Mouse (Mus musculus) midbrain, embryonic 14.5 days (tissue): ENCODE data around the gene Shc1. TPM values are rescaled to one million over a fixed set of nuclear protein-coding genes. Genes with fewer than 3 reads are reported as not detected.
A peak's percentile ranks its signal among the peaks of the same experiment; 100 is the strongest.

Source experiments
- ATAC-seq: fragments of 200-750 bp; cut with Nextera tagmentation; 2 replicates; pipeline ENCODE4 v1.8.0; 2017; ENCODE audit warnings: moderate number of reproducible peaks, moderate library complexity; ENCODE audit not compliant: low FRiP score, low TSS enrichment
- DNase-seq: peaks from one replicate; pipeline ENCODE4 v3.0.0-alpha.2; 2015
- H3K27ac ChIP-seq: fragments of 300-500 bp; sonication (generic); replicated peaks from 2 replicates; pipeline ENCODE4 v1.5.1; 2014; ENCODE audit warnings: mild to moderate bottlenecking, low read depth, low read length, moderate library complexity
- H3K27me3 ChIP-seq: fragments of 300-500 bp; sonication (generic); 2 replicates; pipeline ENCODE4 v1.6.1; 2014; ENCODE audit warnings: low read length, control low read depth, mixed read lengths; ENCODE audit not compliant: control insufficient read depth, insufficient read depth
- H3K36me3 ChIP-seq: fragments of 300-500 bp; sonication (generic); 2 replicates; pipeline ENCODE4 v1.6.1; 2014; ENCODE audit warnings: low read length, control low read depth; ENCODE audit not compliant: control insufficient read depth, insufficient read depth
- H3K4me1 ChIP-seq: fragments of 300-500 bp; sonication (generic); 2 replicates; pipeline ENCODE4 v1.6.1; 2014; ENCODE audit warnings: mild to moderate bottlenecking, antibody characterized with exemption, low read length, control low read depth; ENCODE audit not compliant: control insufficient read depth, insufficient read depth
- H3K4me2 ChIP-seq: fragments of 300-500 bp; sonication (generic); 2 replicates; pipeline ENCODE4 v1.6.1; 2014; ENCODE audit warnings: mild to moderate bottlenecking, low read length, moderate library complexity
- H3K4me3 ChIP-seq: fragments of 300-500 bp; sonication (generic); replicated peaks from 2 replicates; pipeline ENCODE4 v1.5.1; 2014; ENCODE audit warnings: low read depth, low read length
- H3K9ac ChIP-seq: fragments of 300-500 bp; sonication (generic); replicated peaks from 2 replicates; pipeline ENCODE4 v1.6.1; 2014; ENCODE audit warnings: mild to moderate bottlenecking, low read length, moderate library complexity
- H3K9me3 ChIP-seq: fragments of 300-500 bp; sonication (generic); 2 replicates; pipeline ENCODE4 v1.6.1; 2016; ENCODE audit warnings: low read length, control low read depth, mixed read lengths; ENCODE audit not compliant: control insufficient read depth
- WGBS: fragments of 180-500 bp; shearing (Covaris S2); extraction: QIAGEN DNeasy Blood & Tissue Kit; methylation state at CpG from one replicate; pipeline ENCODE4 v1.1.7; 2014; 5-methylcytosine and 5-hydroxymethylcytosine counted together
- polyA plus RNA-seq: library from polyadenylated mRNA; unstranded; fragments of >200 nt; fragmentation: Nextera tagmentation; extraction: Ambion mirVana; gene quantifications from 2 replicates; pipeline ENCODE4 v1.2.1, GENCODE M21; 2014

Gene Shc1
- polyA plus RNA-seq, 1 experiment from 2014 or later: 10.2 TPM

DNA sequence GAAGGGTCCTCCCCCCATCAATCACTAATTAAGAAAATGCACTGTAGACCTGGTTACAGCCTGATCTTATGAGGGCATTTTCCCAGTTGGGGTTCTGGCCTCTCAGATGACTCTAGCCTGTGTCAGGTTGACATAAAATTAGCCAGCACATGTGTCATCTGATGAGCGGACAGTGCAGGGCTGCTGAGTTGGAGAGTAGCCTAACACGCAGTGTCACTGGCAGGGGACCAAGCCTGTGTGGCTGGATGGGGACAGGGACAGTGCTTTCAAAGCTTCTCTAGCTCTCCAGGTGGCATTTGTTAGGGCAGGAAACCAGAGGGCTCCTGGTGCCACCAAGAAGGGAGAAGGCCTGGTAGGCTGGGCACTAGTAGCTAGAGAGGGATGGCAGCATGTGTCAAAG, 22.4 kb downstream of the Shc1 start:
- Histone ChIP-seq H3K9ac (no peak overlapping the region), H3K27ac (no peak overlapping the region), H3K4me2 (no peak overlapping the region), H3K4me1 (peaks cover 5% of the 10 kb centered on the region; the same call in 1 of the 2 replicates), H3K4me3 (no peak overlapping the region), H3K9me3 (no peaks in the 10 kb centered on the region), H3K36me3 (no peaks in the 10 kb centered on the region), H3K27me3 (no peaks in the 10 kb centered on the region)
- DNase-seq (no peak), ATAC-seq (no peak)
- WGBS: 93% methylated on average over 2 of the region's 2 CpGs

DNA sequence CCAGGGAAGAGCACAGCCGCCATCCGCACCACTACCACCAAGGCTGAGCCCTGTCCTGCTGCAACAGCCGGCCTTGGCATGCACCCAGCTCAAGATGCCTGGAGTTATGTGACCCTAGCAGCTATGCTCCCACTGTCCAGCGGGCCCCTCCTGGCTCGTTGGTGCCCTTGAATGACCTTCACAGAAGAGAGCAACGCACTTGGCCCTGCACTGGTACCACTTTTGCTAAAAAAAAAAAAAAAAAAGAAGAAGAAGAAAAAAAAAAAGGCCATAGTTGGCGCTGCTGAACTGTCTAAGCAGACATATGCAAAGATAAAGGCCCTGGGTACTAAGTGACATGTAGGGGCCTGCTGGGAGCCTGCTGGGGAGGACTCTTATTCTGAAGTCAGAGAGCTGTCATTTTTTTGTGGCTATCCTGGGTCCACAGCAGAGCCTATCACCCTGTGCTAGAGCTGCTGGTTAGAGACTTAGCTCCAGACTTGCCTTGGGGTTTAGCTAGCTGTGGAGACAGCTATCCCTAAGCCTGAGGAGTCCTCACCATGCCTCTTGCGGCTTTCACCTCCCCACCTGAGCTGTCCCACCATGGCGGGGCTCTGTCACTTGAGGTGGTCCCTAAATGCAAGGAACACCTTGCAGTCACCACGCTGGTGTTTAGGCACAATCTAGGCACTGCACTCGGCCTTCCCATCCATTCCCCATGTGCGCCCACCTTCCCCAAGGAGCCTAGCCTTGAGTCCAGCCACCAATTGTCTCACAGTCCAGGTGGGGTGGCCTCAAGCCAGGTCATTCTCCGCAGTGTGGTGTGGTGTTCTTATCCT, 30.7 kb downstream of the Shc1 start:
- Histone ChIP-seq H3K4me1 (no peaks in the 10 kb centered on the region), H3K27ac (no peak overlapping the region), H3K4me3 (no peak overlapping the region), H3K4me2 (no peak overlapping the region), H3K36me3 (no peaks in the 10 kb centered on the region), H3K9ac (no peak overlapping the region), H3K9me3 (no peaks in the 10 kb centered on the region), H3K27me3 (no peaks in the 10 kb centered on the region)
- DNase-seq: no peak
- WGBS: 73% methylated on average over 13 of the region's 13 CpGs
- peak; percentile 17; the same call in 1 of the 2 replicates for ATAC-seq

GRCm38 (mm10) chr3:89449541-89449940, 31.3 kb downstream of the Shc1 start:
- WGBS: 37% methylated on average over 7 of the region's 7 CpGs
- Histone ChIP-seq H3K4me1 (no peaks in the 10 kb centered on the region), H3K27me3 (no peaks in the 10 kb centered on the region), H3K27ac (no peak overlapping the region), H3K36me3 (no peaks in the 10 kb centered on the region), H3K9ac (no peak overlapping the region), H3K4me2 (no peak overlapping the region), H3K9me3 (no peaks in the 10 kb centered on the region), H3K4me3 (no peak overlapping the region)
- ATAC-seq (peak; percentile 34), DNase-seq (peak; percentile 82)

- peak; percentile 39 for DNase-seq
- Histone ChIP-seq H3K27ac (no peak overlapping the region), H3K9ac (no peak overlapping the region)
These were observed 33.7 kb downstream of the Shc1 start for GRCm38 (mm10) chr3:89451916-89452315.

GRCm38 (mm10) chr3:89454401-89455177, 36.3 kb downstream of the Shc1 start, which contains the start of gene Pmvk:
Gene Pmvk, plus strand, starts transcription at chr3:89454541.
- H3K27me3 ChIP-seq: no peaks in the 10 kb centered on the region
- ATAC-seq (no peak), DNase-seq (no peak)
- H3K9ac ChIP-seq: no peak within 1 kb of the TSS
- no peak within 1 kb of the TSS for H3K27ac ChIP-seq
- H3K4me1 ChIP-seq: 0 out of 2 replicates have a peak, but pooled peaks cover 1% of the 10 kb centered on the region
- no peak within 1 kb of the TSS for H3K4me3 ChIP-seq
- 69% methylated on average over 10 of the region's 10 CpGs for WGBS
- H3K36me3 ChIP-seq: no peaks in the 10 kb centered on the region
- no peak within 1 kb of the TSS for H3K4me2 ChIP-seq
- H3K9me3 ChIP-seq: no peaks in the 10 kb centered on the region

More at GRCm38 (mm10) chr3:89451916-89452315, 33.7 kb downstream of the Shc1 start:
- Histone ChIP-seq H3K4me1 (no peaks in the 10 kb centered on the region), H3K9me3 (no peaks in the 10 kb centered on the region), H3K4me3 (no peak overlapping the region), H3K27me3 (no peaks in the 10 kb centered on the region), H3K36me3 (no peaks in the 10 kb centered on the region), H3K4me2 (no peak overlapping the region)
- 90% methylated on average over 1 of the region's 1 CpGs for WGBS
- ATAC-seq: no peak

DNA sequence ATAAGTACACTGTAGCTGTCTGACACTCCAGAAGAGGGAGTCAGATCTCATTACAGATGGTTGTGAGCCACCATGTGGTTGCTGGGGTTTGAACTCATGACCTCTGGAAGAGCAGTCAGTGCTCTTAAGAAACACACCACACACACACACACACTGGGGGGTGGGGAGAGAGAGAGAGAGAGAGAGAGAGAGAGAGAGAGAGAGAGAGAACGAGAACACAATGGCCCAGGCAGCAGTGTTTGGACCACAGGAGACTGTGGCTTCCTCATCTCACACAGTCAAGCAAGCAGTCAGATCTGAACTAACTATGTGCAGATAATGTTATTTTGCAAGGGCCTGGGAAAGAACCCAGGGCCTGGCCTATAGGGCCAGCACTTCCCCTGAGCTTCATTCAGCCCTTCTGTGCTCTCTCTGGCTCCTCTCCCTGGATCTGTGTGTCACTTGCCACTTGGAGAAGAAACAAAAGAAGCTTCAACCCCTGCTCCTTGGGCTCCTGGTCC, 37.6 kb downstream of the Shc1 start:
- 50% methylated on average over 1 of the region's 1 CpGs for WGBS
- no peaks in the 10 kb centered on the region for H3K36me3 ChIP-seq

GRCm38 (mm10) chr3:89456726-89457665, 38.8 kb downstream of the Shc1 start:
- 31% methylated on average over 10 of the region's 10 CpGs for WGBS
- Histone ChIP-seq H3K4me3 (no peak overlapping the region), H3K27ac (no peak overlapping the region), H3K27me3 (no peaks in the 10 kb centered on the region), H3K9ac (no peak overlapping the region), H3K4me1 (peaks cover 8% of the 10 kb centered on the region; the same call in 1 of the 2 replicates), H3K4me2 (no peak overlapping the region), H3K36me3 (no peaks in the 10 kb centered on the region), H3K9me3 (no peaks in the 10 kb centered on the region)
- DNase-seq (peak; percentile 80), ATAC-seq (no peak)

More for the DNA sequence above, 37.6 kb downstream of the Shc1 start:
- no peak overlapping the region for H3K4me3 ChIP-seq
- no peak overlapping the region for H3K27ac ChIP-seq
- no peak for DNase-seq
- H3K4me2 ChIP-seq: no peak overlapping the region
- no peak for ATAC-seq
- no peaks in the 10 kb centered on the region for H3K9me3 ChIP-seq
- H3K27me3 ChIP-seq: no peaks in the 10 kb centered on the region
- H3K9ac ChIP-seq: no peak overlapping the region
- H3K4me1 ChIP-seq: peaks cover 8% of the 10 kb centered on the region; the same call in 1 of the 2 replicates
